Mouse (Mus musculus) megakaryocyte-erythroid progenitor cell, adult 5-6 weeks (primary cell): ENCODE measurements around the gene Filip1l. TPM values are rescaled to one million over a fixed set of nuclear protein-coding genes. Genes with fewer than 3 reads are reported as not detected.

ENCODE experiments used
- ATAC-seq: replicated peaks from 2 replicates; pipeline ENCODE4 v1.8.0; 2016; ENCODE audit warnings: mild to moderate bottlenecking, inconsistent platforms; ENCODE audit not compliant: severe bottlenecking, poor library complexity, low FRiP score, low TSS enrichment
- total RNA-seq, 2 experiments: library from RNA; stranded (forward) in 1 of 2; stranded (reverse) in 1 of 2; fragments of 200-1000, 215-1000 nt in 1 of 2; fragments of >200 nt in 1 of 2; fragmentation: Nextera tagmentation in 1 of 2; gene quantifications; 2 replicates each; pipeline ENCODE4 v1.2.3; 2014 to 2017

The Filip1l gene
- total RNA-seq, 2 experiments from 2014 or later: 0.52 to 0.89 TPM

DNA sequence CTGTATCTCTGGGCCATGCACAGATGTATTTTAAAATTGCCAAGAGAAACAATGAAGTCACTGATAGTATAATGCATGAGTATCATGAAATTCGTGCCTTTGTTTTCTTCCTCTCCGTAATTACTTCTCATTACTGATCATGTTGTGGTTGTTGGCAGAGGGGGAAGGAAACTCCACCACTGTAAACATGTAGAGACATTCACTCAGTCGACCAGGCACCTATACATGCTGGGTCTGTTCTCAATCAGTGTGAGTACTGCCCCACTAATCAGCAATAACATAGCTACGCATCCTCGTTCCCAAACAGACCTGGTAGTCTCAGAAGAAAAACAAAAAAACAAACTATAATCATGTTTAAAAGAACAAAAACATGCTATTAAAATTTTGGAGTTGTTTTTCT lies 149.9 kb downstream of the Filip1l start:
- no peak for ATAC-seq

- ATAC-seq: no peak
Observed at GRCm38 (mm10) chr16:57504728-57505127, 151.8 kb downstream of the Filip1l start.

GRCm38 (mm10) chr16:57506133-57506532 lies 153.2 kb downstream of the Filip1l start:
- ATAC-seq: no peak

- ATAC-seq: no peak
Observed at GRCm38 (mm10) chr16:57508351-57508750, 155.5 kb downstream of the Filip1l start.

- no peak for ATAC-seq
Observed at GRCm38 (mm10) chr16:57509099-57509498, 156.2 kb downstream of the Filip1l start.

GRCm38 (mm10) chr16:57513562-57513961 lies 160.7 kb downstream of the Filip1l start:
- no peak for ATAC-seq

DNA sequence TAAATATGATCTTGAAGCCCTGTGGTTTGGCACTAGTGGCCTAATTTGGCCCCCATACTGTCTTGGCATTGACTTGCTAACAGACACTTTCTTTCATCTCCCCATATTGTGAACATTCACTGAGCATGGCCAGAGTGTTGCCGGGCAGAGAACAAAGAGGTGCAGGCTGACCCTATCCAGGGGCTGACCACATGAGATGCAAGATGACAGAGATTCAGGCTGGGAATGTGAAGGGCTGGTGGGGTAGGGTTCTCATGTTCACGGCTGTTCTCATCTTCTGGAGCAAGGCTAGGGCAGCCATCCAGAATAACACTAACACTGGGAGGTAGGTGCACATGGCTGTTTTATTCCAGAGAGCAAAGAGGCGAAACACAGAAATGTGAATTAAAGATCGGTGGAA lies 161.5 kb downstream of the Filip1l start:
- ATAC-seq: no peak

DNA sequence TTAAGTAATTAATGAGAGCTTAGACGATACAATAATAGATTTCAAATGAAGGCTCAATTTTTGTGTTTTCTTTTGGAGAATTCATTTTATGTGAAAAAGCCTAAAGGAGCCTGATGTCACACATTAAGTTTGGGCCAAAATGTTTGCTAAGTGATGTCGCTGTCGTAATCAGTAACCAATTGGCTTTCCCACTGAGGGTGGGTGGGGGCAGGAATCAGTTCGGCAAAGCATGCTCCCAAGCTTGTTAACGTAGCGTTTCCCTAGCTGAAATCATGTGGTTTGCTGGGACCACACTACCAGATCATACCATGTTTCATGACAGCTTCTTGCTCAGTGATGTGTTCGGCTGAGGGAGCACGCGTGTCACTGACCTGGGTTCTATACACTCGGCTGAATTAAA lies 162.7 kb downstream of the Filip1l start:
- no peak for ATAC-seq

- ATAC-seq: no peak
Observed at GRCm38 (mm10) chr16:57525046-57525445, 172.2 kb downstream of the Filip1l start.

GRCm38 (mm10) chr16:57525476-57525875 lies 172.6 kb downstream of the Filip1l start:
- ATAC-seq: no peak

GRCm38 (mm10) chr16:57526893-57527292 lies 174.0 kb downstream of the Filip1l start:
- ATAC-seq: no peak

DNA sequence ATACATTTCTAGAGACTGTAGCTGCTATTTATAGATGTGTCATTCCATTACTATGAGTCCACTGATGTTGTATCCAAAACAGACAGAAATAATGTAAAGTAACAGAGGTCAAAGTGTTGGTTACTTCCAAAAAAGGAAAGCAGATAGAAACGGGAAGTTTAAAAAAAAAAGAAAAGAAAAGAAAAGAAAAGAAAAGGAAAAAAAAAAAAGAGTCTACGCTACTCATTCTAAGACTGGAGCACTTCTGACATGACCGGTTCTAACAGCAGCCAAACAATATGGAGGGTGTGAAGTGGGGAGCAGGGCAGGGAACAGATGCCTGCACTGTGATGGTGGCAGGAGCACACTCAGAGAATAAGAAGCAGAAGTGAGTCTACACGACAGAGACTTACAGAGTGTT lies 175.6 kb downstream of the Filip1l start:
- no peak for ATAC-seq

DNA sequence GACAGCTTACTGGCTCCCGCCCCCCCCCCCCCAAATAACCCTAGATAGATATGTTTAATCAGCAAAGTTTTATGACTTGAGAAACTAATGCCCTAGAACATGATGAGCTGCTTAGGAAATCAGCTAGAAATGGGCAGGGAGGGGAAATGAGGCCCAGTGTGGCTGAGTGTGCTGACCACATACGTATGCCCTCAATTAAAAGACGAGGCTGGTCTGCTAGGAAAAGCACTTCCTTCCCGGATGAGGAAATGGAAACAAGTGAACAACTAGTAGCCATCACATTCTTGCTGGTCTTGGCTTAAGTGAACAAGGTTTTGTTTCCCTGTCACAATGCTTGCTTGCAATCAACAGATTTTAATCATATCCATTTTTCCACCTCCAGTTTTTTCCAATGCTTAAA lies 177.7 kb downstream of the Filip1l start:
- ATAC-seq: no peak

DNA sequence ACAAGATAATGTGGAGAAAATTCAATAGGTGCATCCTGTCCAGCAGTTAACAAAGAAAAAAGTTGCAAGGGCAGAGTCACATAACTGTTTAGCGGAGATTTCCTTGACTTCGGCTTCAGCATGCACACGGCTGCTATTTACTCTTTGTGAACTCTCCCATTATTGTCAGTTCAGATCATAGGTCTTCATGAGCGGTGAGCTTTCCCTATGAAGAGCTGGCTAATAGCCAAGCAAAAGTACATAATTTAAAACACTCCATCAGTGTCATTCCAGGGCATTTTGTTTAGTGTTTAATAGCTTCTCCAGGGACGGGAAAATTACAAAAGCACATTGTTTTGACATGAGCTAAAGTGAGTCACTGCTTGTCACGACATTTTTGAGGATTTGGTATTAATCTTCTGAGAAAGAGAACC lies 179.2 kb downstream of the Filip1l start:
- ATAC-seq: no peak

- ATAC-seq: no peak
Observed at GRCm38 (mm10) chr16:57534365-57534764, 181.5 kb downstream of the Filip1l start.

DNA sequence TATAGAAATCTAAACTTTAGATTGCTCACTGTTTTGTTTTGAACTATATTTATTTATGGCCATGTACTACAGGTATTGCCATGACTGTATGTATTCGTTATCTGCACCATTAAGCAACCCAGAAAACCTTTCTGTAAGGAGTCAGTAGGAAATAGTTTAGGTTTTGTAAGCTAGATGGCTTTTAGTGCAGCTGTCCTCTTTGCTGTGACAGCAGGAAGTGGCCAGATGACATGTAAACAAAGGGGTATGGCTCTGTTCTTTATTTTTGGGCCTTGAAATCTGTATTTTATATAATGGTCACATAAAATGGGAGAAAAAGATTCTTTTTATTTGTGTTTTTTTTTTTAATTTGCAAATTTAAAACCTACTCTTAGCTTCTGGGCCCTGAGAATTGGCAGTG lies 181.9 kb downstream of the Filip1l start:
- no peak for ATAC-seq

DNA sequence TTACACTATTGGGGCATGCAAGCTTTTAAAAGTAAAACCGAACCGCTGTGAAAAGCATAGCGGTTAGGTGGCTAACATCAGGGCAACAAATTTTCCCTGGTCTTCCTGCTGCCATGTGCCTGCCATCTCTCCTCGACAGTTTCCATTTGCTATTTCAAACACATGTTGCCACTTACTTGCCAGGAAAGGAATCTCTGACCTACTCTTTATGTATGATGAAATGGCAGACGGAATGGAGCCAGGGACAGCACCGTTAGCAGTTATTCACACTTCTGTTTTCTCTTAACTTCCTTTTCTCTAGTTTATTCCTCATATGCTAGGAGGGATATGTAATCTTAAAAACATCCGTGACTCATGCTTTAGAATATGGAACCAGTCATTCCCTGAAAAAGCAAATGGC lies 183.6 kb downstream of the Filip1l start:
- ATAC-seq: no peak

GRCm38 (mm10) chr16:57543243-57543642 lies 190.3 kb downstream of the Filip1l start:
- ATAC-seq: no peak

GRCm38 (mm10) chr16:57544441-57544840 lies 191.5 kb downstream of the Filip1l start:
- ATAC-seq: no peak

DNA sequence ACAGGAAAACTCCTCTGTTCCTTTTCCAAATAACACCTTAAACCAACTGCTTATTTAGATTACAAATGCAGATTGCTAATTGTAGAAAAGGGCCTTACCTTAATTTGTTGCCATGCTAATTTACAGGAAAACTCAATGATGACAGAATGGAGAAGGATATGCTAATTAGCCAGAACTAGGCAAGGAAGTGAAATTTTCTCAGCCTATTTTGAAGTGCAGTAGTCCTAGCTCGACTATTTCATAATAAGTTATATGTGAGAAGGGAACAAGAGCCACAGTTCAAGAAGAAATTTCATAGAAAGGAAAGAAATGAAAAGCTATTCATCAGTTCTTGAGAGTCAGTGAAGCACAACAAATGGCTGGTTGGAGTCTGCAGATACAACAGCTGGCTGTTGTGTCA lies 193.5 kb downstream of the Filip1l start:
- ATAC-seq: no peak

GRCm38 (mm10) chr16:57548608-57549007 lies 195.7 kb downstream of the Filip1l start:
- no peak for ATAC-seq
